Mouse (Mus musculus) heart, embryonic 14.5 days (tissue): ENCODE data around the gene Stk35. TPM values are rescaled to one million over a fixed set of nuclear protein-coding genes. Genes with fewer than 3 reads are reported as not detected.

Source experiments
- ATAC-seq: fragments of 200-750 bp; cut with Nextera tagmentation; 2 replicates; pipeline ENCODE4 v1.8.0; 2017; ENCODE audit warnings: low read depth, moderate TSS enrichment; ENCODE audit not compliant: insufficient number of reproducible peaks, insufficient read depth, low FRiP score
- H3K27ac ChIP-seq, 2 experiments: fragments of 200-500 bp in 1 of 2; fragments of 300-500 bp in 1 of 2; sonication (generic) in 1 of 2; replicated peaks in 1 of 2; 2 replicates each; pipeline ENCODE4 v1.5.1; 2012 to 2014; ENCODE audit warnings: low read depth in 2 of 2, low read length in 2 of 2, control low read depth in 1 of 2, mild to moderate bottlenecking in 1 of 2, mixed read lengths in 1 of 2; ENCODE audit not compliant: control insufficient read depth in 1 of 2, insufficient read depth in 1 of 2
- H3K27me3 ChIP-seq: fragments of 300-500 bp; sonication (generic); 2 replicates; pipeline ENCODE4 v1.6.1; 2014; ENCODE audit warnings: mild to moderate bottlenecking, low read length, control low read depth; ENCODE audit not compliant: control insufficient read depth, insufficient read depth
- H3K36me3 ChIP-seq: fragments of 300-500 bp; sonication (generic); 2 replicates; pipeline ENCODE4 v1.6.1; 2014; ENCODE audit warnings: mild to moderate bottlenecking, control low read depth, low read length, mixed read lengths; ENCODE audit not compliant: control insufficient read depth, insufficient read depth
- H3K4me1 ChIP-seq, 2 experiments: fragments of 200-500 bp in 1 of 2; fragments of 300-500 bp in 1 of 2; sonication (generic) in 1 of 2; 2 replicates each; pipeline ENCODE4 v1.6.1; 2012 to 2014; ENCODE audit warnings: low read length in 2 of 2, control low read depth in 1 of 2, mixed read lengths in 1 of 2; ENCODE audit not compliant: control insufficient read depth in 2 of 2, insufficient read depth in 2 of 2
- H3K4me2 ChIP-seq: fragments of 300-500 bp; sonication (generic); 2 replicates; pipeline ENCODE4 v1.6.1; 2014; ENCODE audit warnings: mild to moderate bottlenecking, low read length
- H3K4me3 ChIP-seq, 2 experiments: fragments of 200-500 bp in 1 of 2; fragments of 300-500 bp in 1 of 2; sonication (generic) in 1 of 2; 2 replicates each; pipeline ENCODE4 v1.5.1; 2012 to 2014; ENCODE audit warnings: low read length in 2 of 2, mild to moderate bottlenecking in 2 of 2, control low read depth in 1 of 2, low read depth in 1 of 2, moderate library complexity in 1 of 2; ENCODE audit not compliant: control insufficient read depth in 1 of 2, insufficient read depth in 1 of 2
- H3K9ac ChIP-seq: fragments of 300-500 bp; sonication (generic); 2 replicates; pipeline ENCODE4 v1.6.1; 2014; ENCODE audit warnings: mild to moderate bottlenecking, low read length
- H3K9me3 ChIP-seq: fragments of 300-500 bp; sonication (generic); 2 replicates; pipeline ENCODE4 v1.6.1; 2016; ENCODE audit warnings: low read length, control low read depth; ENCODE audit not compliant: control insufficient read depth
- WGBS: fragments of 180-500 bp; shearing (Covaris S2); extraction: QIAGEN DNeasy Blood & Tissue Kit; methylation state at CpG from one replicate; pipeline ENCODE4 v1.1.7; 2014; 5-methylcytosine and 5-hydroxymethylcytosine counted together
- polyA plus RNA-seq: library from polyadenylated mRNA; unstranded; fragments of >200 nt; fragmentation: Nextera tagmentation; extraction: Ambion mirVana; gene quantifications from 2 replicates; pipeline ENCODE4 v1.2.1, GENCODE M21; 2014

Gene Stk35
- polyA plus RNA-seq: 9.4 and 10.4 TPM in 2 replicates

GRCm38 (mm10) chr2:129800271-129800903 lies at the start of gene Stk35:
Stk35 (plus strand) TSS chr2:129800517.
- Histone ChIP-seq H3K4me1 (peaks cover 6 to 24% of the 10 kb centered on the region in 2 experiments), H3K4me2 (peak within 1 kb of the TSS; percentile 83), H3K27ac (peak within 1 kb of the TSS; percentile 81 to 97), H3K9me3 (no peaks in the 10 kb centered on the region), H3K27me3 (no peaks in the 10 kb centered on the region), H3K4me3 (peak within 1 kb of the TSS; percentile 70 to 97), H3K36me3 (peaks cover 27% of the 10 kb centered on the region), H3K9ac (peak within 1 kb of the TSS; percentile 95)
- peak; percentile 82 for ATAC-seq
- WGBS: under 1% methylated on average over 60 of the region's 63 CpGs

- Histone ChIP-seq H3K4me2 (no peak overlapping the region), H3K27me3 (no peaks in the 10 kb centered on the region), H3K4me3 (no peak overlapping the region), H3K36me3 (no peaks in the 10 kb centered on the region), H3K4me1 (no peaks in the 10 kb centered on the region), H3K9me3 (no peaks in the 10 kb centered on the region), H3K9ac (no peak overlapping the region), H3K27ac (no peak overlapping the region)
- ATAC-seq: no peak
- 74% methylated on average over 1 of the region's 1 CpGs for WGBS
Observed at GRCm38 (mm10) chr2:129782046-129782445, 18.3 kb upstream of the Stk35 start.

GRCm38 (mm10) chr2:129796501-129796900 lies 3.8 kb upstream of the Stk35 start:
- Histone ChIP-seq H3K27ac (no peak overlapping the region), H3K4me1 (no peaks in the 10 kb centered on the region; a peak in 1 of 4 replicates), H3K4me3 (no peak overlapping the region), H3K36me3 (no peaks in the 10 kb centered on the region), H3K9ac (no peak overlapping the region), H3K9me3 (peaks cover 10% of the 10 kb centered on the region), H3K27me3 (no peaks in the 10 kb centered on the region), H3K4me2 (no peak overlapping the region)
- ATAC-seq: no peak
- 84% methylated on average over 2 of the region's 2 CpGs for WGBS

- Histone ChIP-seq H3K36me3 (peaks cover 7% of the 10 kb centered on the region; the same call in 1 of the 2 replicates), H3K4me2 (no peak overlapping the region), H3K9me3 (peaks cover 10% of the 10 kb centered on the region), H3K4me1 (peaks cover 5 to 8% of the 10 kb centered on the region in 2 experiments), H3K27ac (no peak overlapping the region), H3K4me3 (no peak overlapping the region), H3K27me3 (no peaks in the 10 kb centered on the region), H3K9ac (no peak overlapping the region)
- WGBS: 60% methylated on average over 1 of the region's 3 CpGs
- no peak for ATAC-seq
Observed at GRCm38 (mm10) chr2:129797709-129798108, 2.6 kb upstream of the Stk35 start.

GRCm38 (mm10) chr2:129798410-129798809 lies 1.9 kb upstream of the Stk35 start:
- peaks cover 6 to 15% of the 10 kb centered on the region in 2 experiments for H3K4me1 ChIP-seq
- H3K9me3 ChIP-seq: peaks cover 10% of the 10 kb centered on the region
- no peak overlapping the region for H3K4me2 ChIP-seq
- H3K36me3 ChIP-seq: peaks cover 8% of the 10 kb centered on the region
- no peak overlapping the region for H3K27ac ChIP-seq
- no peak overlapping the region for H3K4me3 ChIP-seq
- no peak for ATAC-seq
- H3K9ac ChIP-seq: no peak overlapping the region
- no peaks in the 10 kb centered on the region for H3K27me3 ChIP-seq

- peak; percentile 5; the same call in 1 of the 2 replicates for ATAC-seq
- no peaks in the 10 kb centered on the region for H3K27me3 ChIP-seq
- H3K9me3 ChIP-seq: no peaks in the 10 kb centered on the region
- peaks cover 6 to 29% of the 10 kb centered on the region in 2 experiments for H3K4me1 ChIP-seq
- peak overlapping the region; percentile 81 to 97 for H3K27ac ChIP-seq
- H3K36me3 ChIP-seq: peaks cover 30% of the 10 kb centered on the region
- peak overlapping the region; percentile 83 for H3K4me2 ChIP-seq
- under 1% methylated on average over 32 of the region's 32 CpGs for WGBS
- peak overlapping the region; percentile 70 to 97 for H3K4me3 ChIP-seq
- H3K9ac ChIP-seq: peak overlapping the region; percentile 95
Observed at GRCm38 (mm10) chr2:129800904-129801230, 550 bp downstream of the Stk35 start.

- peaks cover 35% of the 10 kb centered on the region for H3K36me3 ChIP-seq
- peak; percentile 66 for ATAC-seq
- peak overlapping the region; percentile 70 to 97 for H3K4me3 ChIP-seq
- H3K4me1 ChIP-seq: peaks cover 7 to 34% of the 10 kb centered on the region in 2 experiments
- H3K27ac ChIP-seq: peak overlapping the region; percentile 81 to 97
- H3K9me3 ChIP-seq: no peaks in the 10 kb centered on the region
- WGBS: under 1% methylated on average over 73 of the region's 73 CpGs
- peak overlapping the region; percentile 95 for H3K9ac ChIP-seq
- H3K27me3 ChIP-seq: no peaks in the 10 kb centered on the region
- H3K4me2 ChIP-seq: peak overlapping the region; percentile 83
Observed at GRCm38 (mm10) chr2:129801231-129802029, 1.1 kb downstream of the Stk35 start.
